Mouse (Mus musculus): ENCODE data around the gene Olfr221. TPM values are rescaled to one million over a fixed set of nuclear protein-coding genes. Genes with fewer than 3 reads are reported as not detected.

The Olfr221 gene
- polyA plus RNA-seq, 1 experiment, result not detected

- no peak for TF ChIP-seq CTCF (IDR thresholded peaks at IDR 0.05; ENCODE audit: borderline replicate concordance, extremely low read depth, insufficient read depth, insufficient read length)
- TF ChIP-seq POLR2A (IDR thresholded peaks at IDR 0.05; ENCODE audit: borderline replicate concordance, extremely low read depth, insufficient read depth, insufficient read length, poor library complexity, severe bottlenecking), result no peak
- no peak for DNase-seq (ENCODE audit: low read depth)
Observed at GRCm38 (mm10) chr14:52011683-52012082, 30.6 kb downstream of the Olfr221 start.

GRCm38 (mm10) chr14:52010446-52011111 is 31.7 kb downstream of the Olfr221 start:
- peak; percentile 36; the same call in 1 of the 2 replicates for TF ChIP-seq POLR2A (IDR thresholded peaks at IDR 0.05; ENCODE audit: borderline replicate concordance, extremely low read depth, insufficient read depth, insufficient read length, poor library complexity, severe bottlenecking)
- no peak for TF ChIP-seq CTCF (IDR thresholded peaks at IDR 0.05; ENCODE audit: borderline replicate concordance, extremely low read depth, insufficient read depth, insufficient read length)
- DNase-seq (ENCODE audit: low read depth), result peak; percentile 98

DNA sequence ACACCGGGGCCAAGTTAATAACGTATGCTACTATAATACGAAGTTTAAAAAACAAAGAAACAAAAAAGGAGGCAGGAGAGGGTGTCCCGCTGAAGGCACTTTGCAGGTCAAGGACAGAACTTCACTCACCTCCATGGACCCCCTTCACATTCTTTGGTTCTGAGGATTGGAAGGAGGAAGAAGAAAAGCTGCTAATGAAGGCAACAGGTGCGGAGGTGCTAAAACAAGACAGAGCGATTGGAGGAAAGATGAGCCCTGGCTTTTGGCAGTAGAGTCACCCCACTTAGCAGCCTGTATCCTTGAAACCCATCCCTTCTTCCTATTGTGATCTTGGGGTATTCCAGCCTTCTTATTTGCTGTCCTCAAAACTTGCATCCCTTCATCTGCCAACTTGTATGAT is 32.4 kb downstream of the Olfr221 start:
- no peak for DNase-seq (ENCODE audit: low read depth)
- no peak for TF ChIP-seq POLR2A (IDR thresholded peaks at IDR 0.05; ENCODE audit: borderline replicate concordance, extremely low read depth, insufficient read depth, insufficient read length, poor library complexity, severe bottlenecking)
- no peak for TF ChIP-seq CTCF (IDR thresholded peaks at IDR 0.05; ENCODE audit: borderline replicate concordance, extremely low read depth, insufficient read depth, insufficient read length)

DNA sequence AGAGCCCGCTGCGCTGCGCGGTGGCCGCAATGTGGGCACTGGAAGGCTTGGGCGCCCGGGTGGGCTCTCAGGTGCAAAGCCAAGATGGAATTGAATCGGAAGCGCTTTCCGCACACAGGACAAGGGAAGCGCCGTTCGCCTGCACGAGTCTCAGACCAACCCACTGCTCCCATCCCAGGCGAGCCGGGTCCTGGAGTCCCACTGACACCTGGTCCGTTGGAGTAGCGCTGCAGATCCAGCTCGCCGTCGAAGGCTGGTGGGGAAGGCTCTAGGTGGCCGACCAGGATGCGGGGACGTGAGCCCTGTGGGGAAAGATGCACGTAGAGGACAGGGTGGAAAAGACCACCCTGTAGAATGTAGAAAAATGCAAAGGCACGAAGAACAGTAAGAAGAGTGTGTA is 32.9 kb downstream of the Olfr221 start:
- no peak for TF ChIP-seq CTCF (IDR thresholded peaks at IDR 0.05; ENCODE audit: borderline replicate concordance, extremely low read depth, insufficient read depth, insufficient read length)
- no peak for TF ChIP-seq POLR2A (IDR thresholded peaks at IDR 0.05; ENCODE audit: borderline replicate concordance, extremely low read depth, insufficient read depth, insufficient read length, poor library complexity, severe bottlenecking)
- DNase-seq (ENCODE audit: low read depth), result no peak

- peak; percentile 100 for TF ChIP-seq CTCF (IDR thresholded peaks at IDR 0.05; ENCODE audit: borderline replicate concordance, extremely low read depth, insufficient read depth, insufficient read length)
- TF ChIP-seq POLR2A (IDR thresholded peaks at IDR 0.05; ENCODE audit: borderline replicate concordance, extremely low read depth, insufficient read depth, insufficient read length, poor library complexity, severe bottlenecking), result no peak
- DNase-seq (ENCODE audit: low read depth), result peak; percentile 94
Observed at GRCm38 (mm10) chr14:52008321-52009203, 33.7 kb downstream of the Olfr221 start.

- TF ChIP-seq POLR2A (IDR thresholded peaks at IDR 0.05; ENCODE audit: borderline replicate concordance, extremely low read depth, insufficient read depth, insufficient read length, poor library complexity, severe bottlenecking) (no peak), CTCF (IDR thresholded peaks at IDR 0.05; ENCODE audit: borderline replicate concordance, extremely low read depth, insufficient read depth, insufficient read length) (no peak)
- no peak for DNase-seq (ENCODE audit: low read depth)
Observed at GRCm38 (mm10) chr14:52006771-52007170, 35.5 kb downstream of the Olfr221 start.

- DNase-seq (ENCODE audit: low read depth), result no peak
- TF ChIP-seq CTCF (IDR thresholded peaks at IDR 0.05; ENCODE audit: borderline replicate concordance, extremely low read depth, insufficient read depth, insufficient read length) (peak; percentile 53; the same call in 1 of the 2 replicates), POLR2A (IDR thresholded peaks at IDR 0.05; ENCODE audit: borderline replicate concordance, extremely low read depth, insufficient read depth, insufficient read length, poor library complexity, severe bottlenecking) (no peak)
Observed at GRCm38 (mm10) chr14:52006241-52006640, 36.0 kb downstream of the Olfr221 start.

DNA sequence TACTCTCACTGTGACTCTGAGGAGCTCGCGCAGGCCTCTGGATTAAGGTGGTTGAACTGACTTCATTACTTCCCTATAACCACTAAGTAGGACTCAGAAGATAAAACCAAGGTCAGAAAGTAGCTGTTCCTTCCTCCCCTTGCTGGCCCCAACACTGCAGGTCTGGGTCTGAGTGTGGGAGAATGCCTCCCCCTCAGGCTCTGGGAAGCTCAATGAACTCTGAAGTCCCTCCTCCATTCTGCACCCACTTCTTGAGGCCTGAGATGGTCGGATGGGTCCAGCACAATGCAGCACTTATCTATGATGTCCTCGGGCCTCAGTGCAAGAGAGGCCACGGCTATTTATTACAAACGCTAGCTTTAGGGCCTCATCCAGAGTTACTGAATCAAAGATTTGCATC is 36.6 kb downstream of the Olfr221 start:
- DNase-seq (ENCODE audit: low read depth), result no peak
- no peak for TF ChIP-seq CTCF (IDR thresholded peaks at IDR 0.05; ENCODE audit: borderline replicate concordance, extremely low read depth, insufficient read depth, insufficient read length)
- TF ChIP-seq POLR2A (IDR thresholded peaks at IDR 0.05; ENCODE audit: borderline replicate concordance, extremely low read depth, insufficient read depth, insufficient read length, poor library complexity, severe bottlenecking), result no peak

DNA sequence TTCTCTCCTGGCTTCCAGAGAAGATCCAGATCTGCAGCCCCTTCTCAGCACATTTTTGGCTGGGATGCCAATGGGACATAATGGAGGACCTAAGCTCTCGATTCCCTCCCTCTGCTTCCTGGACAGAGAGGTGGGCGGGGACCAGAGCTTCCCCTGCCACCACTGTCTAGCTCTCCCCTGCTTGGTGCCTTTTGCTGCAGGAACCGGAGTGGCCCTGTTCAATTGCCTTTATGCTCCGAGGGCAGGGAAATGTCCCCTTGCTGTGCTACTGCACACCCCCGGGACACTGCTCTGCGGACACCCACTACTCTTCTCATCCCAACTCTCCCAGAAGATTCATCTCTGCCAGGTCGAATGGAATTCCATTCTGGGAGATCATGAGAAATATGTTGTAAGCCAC is 37.1 kb downstream of the Olfr221 start:
- no peak for TF ChIP-seq POLR2A (IDR thresholded peaks at IDR 0.05; ENCODE audit: borderline replicate concordance, extremely low read depth, insufficient read depth, insufficient read length, poor library complexity, severe bottlenecking)
- no peak for TF ChIP-seq CTCF (IDR thresholded peaks at IDR 0.05; ENCODE audit: borderline replicate concordance, extremely low read depth, insufficient read depth, insufficient read length)
- no peak for DNase-seq (ENCODE audit: low read depth)

- peak; percentile 99 for DNase-seq (ENCODE audit: low read depth)
- no peak for TF ChIP-seq POLR2A (IDR thresholded peaks at IDR 0.05; ENCODE audit: borderline replicate concordance, extremely low read depth, insufficient read depth, insufficient read length, poor library complexity, severe bottlenecking)
- no peak for TF ChIP-seq CTCF (IDR thresholded peaks at IDR 0.05; ENCODE audit: borderline replicate concordance, extremely low read depth, insufficient read depth, insufficient read length)
Observed at GRCm38 (mm10) chr14:52003981-52004495, 38.2 kb downstream of the Olfr221 start.

DNA sequence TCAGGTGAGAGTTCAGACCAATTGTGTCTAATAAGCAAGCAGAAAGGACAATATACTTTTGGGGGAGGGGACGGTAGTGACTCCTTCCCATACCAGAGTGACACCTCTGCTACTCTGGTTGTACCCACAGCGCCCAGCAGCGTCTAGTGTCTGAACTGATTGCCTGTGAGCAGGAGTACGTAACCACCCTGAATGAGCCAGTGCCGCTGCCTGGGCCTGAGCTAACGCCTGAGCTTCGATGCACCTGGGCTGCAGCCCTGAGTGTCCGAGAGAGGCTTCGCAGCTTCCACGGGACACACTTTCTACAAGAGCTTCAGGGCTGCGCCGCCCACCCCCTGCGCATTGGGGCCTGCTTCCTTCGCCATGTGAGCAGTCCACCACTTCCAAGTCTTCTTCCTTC is 44.8 kb downstream of the Olfr221 start:
- TF ChIP-seq POLR2A (IDR thresholded peaks at IDR 0.05; ENCODE audit: borderline replicate concordance, extremely low read depth, insufficient read depth, insufficient read length, poor library complexity, severe bottlenecking) (no peak), CTCF (IDR thresholded peaks at IDR 0.05; ENCODE audit: borderline replicate concordance, extremely low read depth, insufficient read depth, insufficient read length) (no peak)
- DNase-seq (ENCODE audit: low read depth), result no peak

Measured in brain, embryonic 14.5 days (tissue).